Mouse (Mus musculus) liver, embryonic 16.5 days (tissue): ENCODE data around the gene Rab3il1. TPM values are rescaled to one million over a fixed set of nuclear protein-coding genes. Genes with fewer than 3 reads are reported as not detected.
A peak's percentile ranks its signal among the peaks of the same experiment; 100 is the strongest.

Experiments
- ATAC-seq: fragments of 200-750 bp; cut with Nextera tagmentation; 2 replicates; pipeline ENCODE4 v1.8.0; 2017; ENCODE audit warnings: low read depth, mild to moderate bottlenecking, moderate number of reproducible peaks, moderate library complexity
- H3K27ac ChIP-seq: fragments of 300-500 bp; sonication (generic); 2 replicates; pipeline ENCODE4 v1.5.1; 2014; ENCODE audit warnings: mild to moderate bottlenecking, low read length
- H3K27me3 ChIP-seq: fragments of 300-500 bp; sonication (generic); 2 replicates; pipeline ENCODE4 v1.6.1; 2014; ENCODE audit warnings: low read depth, low read length, mixed read lengths; ENCODE audit not compliant: control insufficient read depth, insufficient read depth
- H3K36me3 ChIP-seq: fragments of 300-500 bp; sonication (generic); 2 replicates; pipeline ENCODE4 v1.6.1; 2014; ENCODE audit warnings: mild to moderate bottlenecking; ENCODE audit not compliant: control insufficient read depth, insufficient read depth
- H3K4me1 ChIP-seq: fragments of 300-500 bp; sonication (generic); 2 replicates; pipeline ENCODE4 v1.6.1; 2014; ENCODE audit warnings: low read depth, low read length, mixed read lengths; ENCODE audit not compliant: control insufficient read depth
- H3K4me2 ChIP-seq: fragments of 300-500 bp; sonication (generic); 2 replicates; pipeline ENCODE4 v1.6.1; 2014; ENCODE audit warnings: low read depth, low read length, mixed read lengths
- H3K4me3 ChIP-seq: fragments of 300-500 bp; sonication (generic); 2 replicates; pipeline ENCODE4 v1.5.1; 2014; ENCODE audit warnings: low read depth, mild to moderate bottlenecking, low read length
- H3K9ac ChIP-seq: fragments of 300-500 bp; sonication (generic); 2 replicates; pipeline ENCODE4 v1.6.1; 2014; ENCODE audit warnings: low read depth, low read length
- H3K9me3 ChIP-seq: fragments of 300-500 bp; sonication (generic); replicated peaks from 2 replicates; pipeline ENCODE4 v1.6.1; 2016; ENCODE audit warnings: low read length; ENCODE audit not compliant: control insufficient read depth
- WGBS: fragments of 180-500 bp; shearing (Covaris S2); extraction: QIAGEN DNeasy Blood & Tissue Kit; methylation state at CpG from one replicate; pipeline ENCODE4 v1.1.7; 2014; ENCODE audit not compliant: insufficient replicate concordance; 5-methylcytosine and 5-hydroxymethylcytosine counted together
- polyA plus RNA-seq: library from polyadenylated mRNA; unstranded; fragments of >200 nt; fragmentation: Nextera tagmentation; extraction: Ambion mirVana; gene quantifications from 2 replicates; pipeline ENCODE4 v1.2.1, GENCODE M21; 2015

The Rab3il1 gene
- polyA plus RNA-seq, 1 experiment from 2014 or later, result 248 TPM

- Histone ChIP-seq H3K4me2 (peak overlapping the region; percentile 96), H3K27me3 (no peaks in the 10 kb centered on the region), H3K9ac (peak overlapping the region; percentile 94), H3K9me3 (no peaks in the 10 kb centered on the region), H3K36me3 (peaks cover 23% of the 10 kb centered on the region), H3K27ac (peak overlapping the region; percentile 98), H3K4me3 (peak overlapping the region; percentile 80), H3K4me1 (peaks cover 56% of the 10 kb centered on the region)
- 45% methylated on average over 4 of the region's 4 CpGs for whole genome bisulfite sequencing
- ATAC-seq, result peak; percentile 45
Measured at GRCm38 (mm10) chr19:10016151-10016550, 14.7 kb downstream of the Rab3il1 start.

GRCm38 (mm10) chr19:10017637-10018526 is 16.4 kb downstream of the Rab3il1 start:
- H3K36me3 ChIP-seq, result peaks cover 37% of the 10 kb centered on the region

GRCm38 (mm10) chr19:10018527-10018818 is 17.0 kb downstream of the Rab3il1 start:
- Histone ChIP-seq H3K9me3 (no peaks in the 10 kb centered on the region), H3K4me2 (peak overlapping the region; percentile 96), H3K4me1 (peaks cover 66% of the 10 kb centered on the region), H3K4me3 (peak overlapping the region; percentile 80), H3K9ac (peak overlapping the region; percentile 69), H3K27ac (no peak overlapping the region; the same call in 1 of the 2 replicates), H3K36me3 (peaks cover 41% of the 10 kb centered on the region), H3K27me3 (no peaks in the 10 kb centered on the region)
- WGBS, result 5% methylated on average over 3 of the region's 3 CpGs
- ATAC-seq, result no peak

More at GRCm38 (mm10) chr19:10017637-10018526, 16.4 kb downstream of the Rab3il1 start:
- Histone ChIP-seq H3K4me1 (peaks cover 66% of the 10 kb centered on the region), H3K4me3 (peak overlapping the region; percentile 80), H3K27ac (peak overlapping the region; percentile 98), H3K9me3 (no peaks in the 10 kb centered on the region), H3K9ac (peak overlapping the region; percentile 94), H3K4me2 (peak overlapping the region; percentile 96), H3K27me3 (no peaks in the 10 kb centered on the region)
- 6% methylated on average over 44 of the region's 44 CpGs for WGBS
- ATAC-seq, result peak; percentile 84

- ATAC-seq, result no peak
- Histone ChIP-seq H3K4me2 (peak overlapping the region; percentile 96), H3K27me3 (no peaks in the 10 kb centered on the region), H3K9me3 (no peaks in the 10 kb centered on the region), H3K27ac (no peak overlapping the region), H3K9ac (peak overlapping the region; percentile 69), H3K36me3 (peaks cover 41% of the 10 kb centered on the region), H3K4me1 (peaks cover 65% of the 10 kb centered on the region), H3K4me3 (peak overlapping the region; percentile 80)
- 69% methylated on average over 4 of the region's 4 CpGs for WGBS
Measured at GRCm38 (mm10) chr19:10019214-10019760, 17.8 kb downstream of the Rab3il1 start.

- H3K4me3 ChIP-seq, result no peak overlapping the region
- ATAC-seq, result no peak
- H3K9ac ChIP-seq, result no peak overlapping the region
- H3K36me3 ChIP-seq, result peaks cover 53% of the 10 kb centered on the region
- H3K9me3 ChIP-seq, result no peaks in the 10 kb centered on the region
- 65% methylated on average over 2 of the region's 2 CpGs for WGBS
- no peak overlapping the region for H3K4me2 ChIP-seq
- no peak overlapping the region for H3K27ac ChIP-seq
- H3K27me3 ChIP-seq, result no peaks in the 10 kb centered on the region
- H3K4me1 ChIP-seq, result peaks cover 72% of the 10 kb centered on the region
Measured at GRCm38 (mm10) chr19:10021981-10022380, 20.5 kb downstream of the Rab3il1 start.

GRCm38 (mm10) chr19:10022414-10023303 is 21.2 kb downstream of the Rab3il1 start:
- H3K9ac ChIP-seq, result peak overlapping the region; percentile 1; the same call in 1 of the 2 replicates
- no peak overlapping the region for H3K4me3 ChIP-seq
- H3K4me1 ChIP-seq, result peaks cover 66% of the 10 kb centered on the region
- H3K4me2 ChIP-seq, result no peak overlapping the region
- no peaks in the 10 kb centered on the region for H3K27me3 ChIP-seq
- no peaks in the 10 kb centered on the region for H3K9me3 ChIP-seq
- peak overlapping the region; percentile 48; the same call in 1 of the 2 replicates for H3K27ac ChIP-seq
- ATAC-seq, result no peak
- 71% methylated on average over 5 of the region's 5 CpGs for WGBS
- H3K36me3 ChIP-seq, result peaks cover 60% of the 10 kb centered on the region

- WGBS, result 36% methylated on average over 9 of the region's 9 CpGs
- Histone ChIP-seq H3K4me3 (no peak overlapping the region), H3K27me3 (no peaks in the 10 kb centered on the region), H3K27ac (peak overlapping the region; percentile 48), H3K4me2 (no peak overlapping the region), H3K9me3 (no peaks in the 10 kb centered on the region), H3K36me3 (peaks cover 65% of the 10 kb centered on the region), H3K9ac (no peak overlapping the region; the same call in 1 of the 2 replicates), H3K4me1 (peaks cover 63% of the 10 kb centered on the region)
- 0 out of 2 replicates have a peak, but pooled peaks have one; percentile 25 for ATAC-seq
Measured at GRCm38 (mm10) chr19:10023304-10023758, 21.9 kb downstream of the Rab3il1 start.

- H3K4me3 ChIP-seq, result no peak overlapping the region
Measured at GRCm38 (mm10) chr19:10025169-10025875, 23.9 kb downstream of the Rab3il1 start.

More at GRCm38 (mm10) chr19:10025169-10025875, 23.9 kb downstream of the Rab3il1 start:
- H3K27ac ChIP-seq, result peak overlapping the region; percentile 6; the same call in 1 of the 2 replicates
- no peak overlapping the region for H3K4me2 ChIP-seq
- no peak overlapping the region for H3K9ac ChIP-seq
- no peaks in the 10 kb centered on the region for H3K27me3 ChIP-seq
- H3K36me3 ChIP-seq, result peaks cover 66% of the 10 kb centered on the region
- peaks cover 44% of the 10 kb centered on the region for H3K4me1 ChIP-seq
- no peaks in the 10 kb centered on the region for H3K9me3 ChIP-seq
- 18% methylated on average over 8 of the region's 8 CpGs for WGBS
- ATAC-seq, result peak; percentile 44
